Mouse (Mus musculus) small intestine, adult 2 months (tissue): ENCODE measurements around the gene Cdc42ep2.
A peak's percentile ranks its signal among the peaks of the same experiment; 100 is the strongest.

Experiments
- CTCF ChIP-seq: fragments of 200-500 bp; IDR thresholded peaks from 2 replicates; pipeline ENCODE4 v1.5.1; 2012; ENCODE audit warnings: low read depth, mild to moderate bottlenecking, control low read depth, inconsistent platforms, low read length, moderate library complexity, mixed read lengths; ENCODE audit not compliant: insufficient replicate concordance, insufficient read length; ENCODE audit errors: extremely low read depth
- POLR2A ChIP-seq: fragments of 200-500 bp; IDR thresholded peaks from 2 replicates; pipeline ENCODE4 v1.6.1; 2012; ENCODE audit warnings: low read depth, mild to moderate bottlenecking, control low read depth, inconsistent platforms, low read length, moderate library complexity

- TF ChIP-seq POLR2A (no peak), CTCF (peak; percentile 90; the same call in 1 of the 2 replicates)
Measured at GRCm38 (mm10) chr19:5965280-5965679, 40.7 kb upstream of the Cdc42ep2 start.
